Mouse (Mus musculus) lung, embryonic 14.5 days (tissue): ENCODE data around the gene Dlgap1. TPM values are rescaled to one million over a fixed set of nuclear protein-coding genes. Genes with fewer than 3 reads are reported as not detected.

ENCODE experiments used
- ATAC-seq: fragments of 200-750 bp; cut with Nextera tagmentation; 2 replicates; pipeline ENCODE4 v1.8.0; 2017; ENCODE audit warnings: mild to moderate bottlenecking, moderate TSS enrichment, moderate library complexity; ENCODE audit not compliant: insufficient read depth
- DNase-seq: peaks from one replicate; pipeline ENCODE4 v3.0.0-alpha.2; 2015
- H3K27ac ChIP-seq: fragments of 300-500 bp; sonication (generic); 2 replicates; pipeline ENCODE4 v1.5.1; 2014; ENCODE audit warnings: low read depth, mild to moderate bottlenecking, moderate library complexity
- H3K27me3 ChIP-seq: fragments of 300-500 bp; sonication (generic); 2 replicates; pipeline ENCODE4 v1.6.1; 2014; ENCODE audit warnings: low read length, control low read depth; ENCODE audit not compliant: insufficient read depth
- H3K36me3 ChIP-seq: fragments of 300-500 bp; sonication (generic); 2 replicates; pipeline ENCODE4 v1.6.1; 2014; ENCODE audit warnings: control low read depth; ENCODE audit not compliant: insufficient read depth
- H3K4me1 ChIP-seq: fragments of 300-500 bp; sonication (generic); 2 replicates; pipeline ENCODE4 v1.6.1; 2014; ENCODE audit warnings: antibody characterized with exemption, control low read depth; ENCODE audit not compliant: insufficient read depth
- H3K4me2 ChIP-seq: fragments of 300-500 bp; sonication (generic); 2 replicates; pipeline ENCODE4 v1.6.1; 2014; ENCODE audit warnings: mild to moderate bottlenecking
- H3K4me3 ChIP-seq: fragments of 300-500 bp; sonication (generic); 2 replicates; pipeline ENCODE4 v1.5.1; 2014; ENCODE audit warnings: low read depth, low read length
- H3K9ac ChIP-seq: fragments of 300-500 bp; sonication (generic); 2 replicates; pipeline ENCODE4 v1.6.1; 2014
- H3K9me3 ChIP-seq: fragments of 300-500 bp; sonication (generic); 2 replicates; pipeline ENCODE4 v1.6.1; 2016; ENCODE audit warnings: low read depth, low read length, control low read depth
- CTCF ChIP-seq: IDR thresholded peaks from 2 replicates; pipeline ENCODE4 v1.5.1; 2016; ENCODE audit warnings: antibody characterized with exemption, low read depth
- WGBS: fragments of 180-500 bp; shearing (Covaris S2); extraction: QIAGEN DNeasy Blood & Tissue Kit; methylation state at CpG from one replicate; pipeline ENCODE4 v1.1.7; 2014; 5-methylcytosine and 5-hydroxymethylcytosine counted together
- polyA plus RNA-seq: library from polyadenylated mRNA; unstranded; fragments of >200 nt; fragmentation: Nextera tagmentation; extraction: Ambion mirVana; gene quantifications from 2 replicates; pipeline ENCODE4 v1.2.1, GENCODE M21; 2014

The Dlgap1 gene
- polyA plus RNA-seq, 1 experiment from 2014 or later: 1.1 TPM

DNA sequence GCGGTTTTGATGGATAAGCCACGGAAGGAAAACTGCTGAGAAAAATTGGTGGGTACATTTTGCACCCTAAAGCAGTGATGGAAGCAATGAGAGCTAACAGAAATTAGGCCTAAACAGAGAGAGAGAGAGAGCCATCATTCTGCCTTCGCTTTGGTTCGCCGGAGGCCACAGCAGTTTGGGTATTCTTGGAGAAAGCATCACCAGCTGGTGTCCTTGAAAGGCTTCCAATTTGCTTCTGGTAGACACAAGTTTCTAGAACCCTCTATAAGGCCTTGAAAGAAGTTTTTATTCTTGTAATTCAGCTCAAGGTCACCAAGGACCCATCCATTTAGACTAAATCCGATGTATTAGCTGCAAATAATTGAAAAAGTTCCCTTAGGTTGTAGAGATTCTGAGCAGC is 205.0 kb downstream of the Dlgap1 start:
- 86% methylated on average over 6 of the region's 6 CpGs for WGBS
- Histone ChIP-seq H3K27me3 (no peaks in the 10 kb centered on the region), H3K36me3 (no peaks in the 10 kb centered on the region), H3K9me3 (no peaks in the 10 kb centered on the region), H3K9ac (no peak overlapping the region), H3K4me2 (no peak overlapping the region), H3K27ac (no peak overlapping the region), H3K4me1 (no peaks in the 10 kb centered on the region), H3K4me3 (no peak overlapping the region)
- ATAC-seq (no peak), DNase-seq (no peak)
- TF ChIP-seq CTCF: no peak

DNA sequence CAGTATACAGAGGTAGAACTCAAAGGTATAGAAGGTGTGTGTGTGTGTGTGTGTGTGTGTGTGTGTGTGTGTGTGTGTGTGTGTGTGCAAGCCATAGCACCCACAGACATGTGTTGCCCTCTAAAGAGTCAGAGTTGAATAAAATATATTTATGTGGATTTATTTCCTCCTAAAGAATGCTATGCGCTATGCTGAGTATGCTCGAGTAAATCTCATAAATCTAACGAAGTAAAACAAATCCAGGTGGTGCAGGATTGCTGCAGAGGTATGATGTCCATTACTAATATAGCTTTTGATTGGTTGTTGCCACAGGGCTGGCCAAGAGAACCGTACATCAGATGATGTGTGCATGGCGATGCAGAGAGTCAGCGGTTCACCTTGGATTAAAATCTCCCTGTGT is 222.4 kb downstream of the Dlgap1 start:
- Histone ChIP-seq H3K27ac (no peak overlapping the region), H3K9ac (no peak overlapping the region), H3K4me3 (no peak overlapping the region), H3K4me1 (no peaks in the 10 kb centered on the region), H3K9me3 (no peaks in the 10 kb centered on the region), H3K4me2 (no peak overlapping the region), H3K27me3 (no peaks in the 10 kb centered on the region), H3K36me3 (no peaks in the 10 kb centered on the region)
- DNase-seq (no peak), ATAC-seq (no peak)
- no peak for TF ChIP-seq CTCF
- 82% methylated on average over 6 of the region's 6 CpGs for WGBS

DNA sequence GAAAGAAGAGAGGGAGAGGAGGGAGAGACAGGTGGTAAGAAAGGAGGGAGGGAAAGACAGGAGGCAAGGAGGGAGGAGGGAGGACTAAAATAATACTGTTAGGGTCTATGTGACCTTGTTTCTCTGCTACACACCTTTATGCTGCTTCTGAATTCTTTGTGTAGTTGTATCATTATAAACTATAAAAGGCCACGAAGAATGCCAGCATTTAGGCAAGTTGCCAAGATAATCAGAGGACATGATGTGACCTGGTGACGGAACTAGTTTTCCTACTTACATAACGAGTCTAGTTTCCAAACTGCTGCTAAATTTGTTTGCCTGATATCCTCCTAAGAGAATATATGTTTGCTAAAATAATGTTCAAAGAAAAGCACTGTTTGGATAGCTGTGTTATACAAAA is 254.0 kb downstream of the Dlgap1 start:
- TF ChIP-seq CTCF: no peak
- H3K4me1 ChIP-seq: no peaks in the 10 kb centered on the region
- no peak overlapping the region for H3K9ac ChIP-seq
- H3K9me3 ChIP-seq: no peaks in the 10 kb centered on the region
- no peaks in the 10 kb centered on the region for H3K27me3 ChIP-seq
- 58% methylated on average over 3 of the region's 3 CpGs for WGBS
- H3K27ac ChIP-seq: no peak overlapping the region
- DNase-seq: peak; percentile 28
- ATAC-seq: no peak
- H3K36me3 ChIP-seq: no peaks in the 10 kb centered on the region
- H3K4me3 ChIP-seq: no peak overlapping the region
- no peak overlapping the region for H3K4me2 ChIP-seq

DNA sequence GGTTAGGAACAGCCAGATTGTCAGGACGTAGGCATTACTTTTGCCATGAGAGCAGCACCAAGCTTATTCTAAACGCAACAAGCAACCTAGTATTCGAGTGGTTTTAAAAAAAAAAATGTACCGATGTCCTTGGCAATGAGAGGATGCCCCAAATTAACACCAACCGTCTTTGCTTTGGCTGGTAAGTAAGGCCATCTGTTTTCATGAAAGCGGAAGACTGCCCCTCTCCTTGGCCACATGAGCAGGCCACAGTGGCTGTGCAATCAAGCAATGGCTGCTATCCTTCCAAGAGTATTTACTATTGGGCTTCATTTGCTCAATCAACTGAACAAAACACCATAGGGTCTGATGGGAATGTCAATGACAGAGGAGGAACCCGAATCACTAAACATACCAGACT is 278.5 kb downstream of the Dlgap1 start:
- no peaks in the 10 kb centered on the region; the same call in 1 of the 2 replicates for H3K9me3 ChIP-seq
- no peaks in the 10 kb centered on the region for H3K4me1 ChIP-seq
- H3K36me3 ChIP-seq: no peaks in the 10 kb centered on the region
- ATAC-seq (no peak), DNase-seq (no peak)
- H3K27ac ChIP-seq: no peak overlapping the region
- no peak overlapping the region for H3K4me2 ChIP-seq
- H3K9ac ChIP-seq: no peak overlapping the region
- no peak overlapping the region for H3K4me3 ChIP-seq
- WGBS: 78% methylated on average over 7 of the region's 7 CpGs
- no peaks in the 10 kb centered on the region for H3K27me3 ChIP-seq
- no peak for TF ChIP-seq CTCF

GRCm38 (mm10) chr17:70248250-70248649 is 279.4 kb downstream of the Dlgap1 start:
- ATAC-seq (no peak), DNase-seq (no peak)
- 69% methylated on average over 6 of the region's 6 CpGs for WGBS
- Histone ChIP-seq H3K9ac (no peak overlapping the region), H3K4me2 (no peak overlapping the region), H3K36me3 (no peaks in the 10 kb centered on the region), H3K4me3 (no peak overlapping the region), H3K27me3 (no peaks in the 10 kb centered on the region), H3K27ac (no peak overlapping the region), H3K4me1 (no peaks in the 10 kb centered on the region), H3K9me3 (no peaks in the 10 kb centered on the region; the same call in 1 of the 2 replicates)
- no peak for TF ChIP-seq CTCF

GRCm38 (mm10) chr17:70252476-70252875 is 283.6 kb downstream of the Dlgap1 start:
- H3K27me3 ChIP-seq: no peaks in the 10 kb centered on the region
- no peak overlapping the region for H3K9ac ChIP-seq
- no peak for ATAC-seq
- no peak for TF ChIP-seq CTCF
- H3K36me3 ChIP-seq: no peaks in the 10 kb centered on the region
- H3K27ac ChIP-seq: no peak overlapping the region
- H3K4me1 ChIP-seq: no peaks in the 10 kb centered on the region
- H3K4me3 ChIP-seq: no peak overlapping the region
- H3K9me3 ChIP-seq: no peaks in the 10 kb centered on the region; the same call in 1 of the 2 replicates
- H3K4me2 ChIP-seq: no peak overlapping the region
- no peak for DNase-seq
- 79% methylated on average over 3 of the region's 3 CpGs for WGBS

DNA sequence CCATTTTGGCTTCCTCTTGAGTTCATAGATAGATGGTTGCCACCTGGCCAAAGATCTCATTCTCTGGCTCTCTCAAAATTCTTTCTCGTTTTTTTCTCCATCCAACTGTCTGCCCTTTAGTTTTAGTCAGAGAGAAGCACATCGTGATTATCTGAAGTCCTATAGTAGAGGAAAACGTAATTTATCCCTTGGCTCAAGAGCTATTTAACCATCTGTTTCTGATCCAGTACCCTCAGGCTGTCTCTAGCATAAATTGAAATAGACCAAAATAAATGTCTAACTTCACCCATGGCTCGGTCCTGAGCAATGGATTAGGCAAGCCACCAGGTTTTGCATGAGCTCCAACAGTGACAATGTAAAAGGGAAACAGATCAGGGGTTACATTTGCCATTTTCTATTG is 287.5 kb downstream of the Dlgap1 start:
- WGBS: 69% methylated on average over 4 of the region's 4 CpGs
- DNase-seq (no peak), ATAC-seq (no peak)
- Histone ChIP-seq H3K9me3 (no peaks in the 10 kb centered on the region; the same call in 1 of the 2 replicates), H3K4me2 (no peak overlapping the region), H3K4me3 (no peak overlapping the region), H3K36me3 (no peaks in the 10 kb centered on the region), H3K27me3 (no peaks in the 10 kb centered on the region), H3K9ac (no peak overlapping the region), H3K27ac (no peak overlapping the region), H3K4me1 (no peaks in the 10 kb centered on the region)
- no peak for TF ChIP-seq CTCF

DNA sequence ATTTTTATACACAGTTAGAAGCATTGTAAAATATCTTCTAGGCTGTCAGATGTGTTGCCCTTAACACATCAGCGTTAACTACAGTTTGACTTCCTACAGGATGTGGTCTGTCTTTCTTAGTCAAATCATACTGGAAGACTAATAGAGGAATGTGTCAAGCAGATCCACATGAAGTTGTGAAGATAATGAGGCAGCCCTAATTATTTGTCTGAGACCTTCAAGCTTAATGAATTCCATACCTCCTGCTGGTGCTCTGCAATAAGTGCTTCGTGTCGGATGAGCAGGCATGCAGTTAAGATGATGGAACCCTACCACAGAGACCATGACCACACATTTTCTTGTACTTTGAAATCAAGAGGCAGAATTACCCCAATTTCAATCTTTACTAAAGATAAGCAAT is 294.3 kb downstream of the Dlgap1 start:
- Histone ChIP-seq H3K4me1 (no peaks in the 10 kb centered on the region), H3K4me3 (no peak overlapping the region)
- whole genome bisulfite sequencing: 75% methylated on average over 3 of the region's 3 CpGs

More for the DNA sequence above, 294.3 kb downstream of the Dlgap1 start:
- TF ChIP-seq CTCF: no peak
- Histone ChIP-seq H3K27me3 (no peaks in the 10 kb centered on the region), H3K4me2 (no peak overlapping the region), H3K9ac (no peak overlapping the region), H3K9me3 (no peaks in the 10 kb centered on the region), H3K27ac (no peak overlapping the region), H3K36me3 (no peaks in the 10 kb centered on the region)
- ATAC-seq: no peak
- no peak for DNase-seq
